Mouse (Mus musculus) lung, adult 2 months (tissue): ENCODE results near the gene Mtcl1. TPM values are rescaled to one million over a fixed set of nuclear protein-coding genes. Genes with fewer than 3 reads are reported as not detected.

Source experiments
- DNase-seq: peaks from one replicate; pipeline ENCODE4 v3.0.0; 2022
- H3K4me1 ChIP-seq: fragments of 200-500 bp; 2 replicates; pipeline ENCODE4 v1.6.1; 2011; ENCODE audit warnings: low read length; ENCODE audit not compliant: control insufficient read depth, insufficient read depth
- H3K4me3 ChIP-seq: fragments of 200-500 bp; replicated peaks from 2 replicates; pipeline ENCODE3; 2011; ENCODE audit warnings: low read depth, mild to moderate bottlenecking, control low read depth, low read length; ENCODE audit errors: extremely low read depth
- CTCF ChIP-seq: fragments of 200-500 bp; IDR thresholded peaks from 2 replicates; pipeline ENCODE4 v1.5.1; 2011; ENCODE audit warnings: mild to moderate bottlenecking, low read length, control low read depth; ENCODE audit not compliant: insufficient read depth
- POLR2A ChIP-seq: fragments of 200-500 bp; IDR thresholded peaks from 2 replicates; pipeline ENCODE4 v1.6.1; 2011; ENCODE audit warnings: low read depth, mild to moderate bottlenecking, control low read depth, low read length, borderline replicate concordance; ENCODE audit errors: extremely low read depth
- WGBS: fragments of 180-500 bp; shearing (Covaris S2); methylation state at CpG from one replicate; pipeline ENCODE4 v1.1.7; 2018; 5-methylcytosine and 5-hydroxymethylcytosine counted together
- polyA plus RNA-seq: library from polyadenylated mRNA; depleted of rRNA; stranded (reverse); fragments of >200 nt; gene quantifications from 2 replicates; pipeline ENCODE4 v1.2.3, GENCODE M21; 2012; rRNA removed

Mtcl1 gene
- polyA plus RNA-seq, 1 experiment, result 30.6 TPM

- TF ChIP-seq POLR2A, result no peak
- TF ChIP-seq CTCF, result no peak
- no peaks in the 10 kb centered on the region; the same call in 1 of the 2 replicates for H3K4me1 ChIP-seq
- no peak for DNase-seq
- no peak overlapping the region for H3K4me3 ChIP-seq
- WGBS, result 69% methylated on average over 4 of the region's 4 CpGs
Measured at GRCm38 (mm10) chr17:66301267-66301666, 148.3 kb downstream of the Mtcl1 start.

- Histone ChIP-seq H3K4me1 (no peaks in the 10 kb centered on the region; the same call in 1 of the 2 replicates), H3K4me3 (no peak overlapping the region)
- WGBS, result 93% methylated on average over 3 of the region's 3 CpGs
- no peak for DNase-seq
- TF ChIP-seq POLR2A (no peak), CTCF (no peak)
Measured at GRCm38 (mm10) chr17:66297721-66298120, 151.8 kb downstream of the Mtcl1 start.

GRCm38 (mm10) chr17:66293581-66293980 lies 156.0 kb downstream of the Mtcl1 start:
- DNase-seq, result no peak
- no peaks in the 10 kb centered on the region; the same call in 1 of the 2 replicates for H3K4me1 ChIP-seq
- H3K4me3 ChIP-seq, result no peak overlapping the region
- 90% methylated on average over 4 of the region's 4 CpGs for WGBS
- no peak for TF ChIP-seq POLR2A

DNA sequence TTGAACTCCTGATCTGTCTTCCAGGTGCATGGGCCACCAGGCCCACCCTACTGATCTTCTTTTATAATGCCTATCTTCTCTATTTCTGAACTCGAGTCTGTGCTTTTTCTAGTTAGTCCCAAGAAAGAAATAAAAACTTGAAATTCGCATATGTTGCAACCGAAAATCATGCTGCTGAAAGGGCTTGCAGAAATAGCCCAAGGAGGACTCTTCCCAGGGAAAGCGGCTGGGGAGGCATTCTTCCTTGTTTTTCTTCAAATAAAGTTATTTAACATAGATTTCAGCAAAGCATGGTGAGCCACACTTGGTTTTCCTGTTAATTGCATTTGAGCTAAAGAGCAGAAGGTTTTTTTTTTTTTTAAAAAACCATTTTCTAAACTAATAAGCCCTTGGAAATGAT lies 159.7 kb downstream of the Mtcl1 start:
- Histone ChIP-seq H3K4me3 (no peak overlapping the region), H3K4me1 (no peaks in the 10 kb centered on the region)
- TF ChIP-seq CTCF, result no peak
- no peak for TF ChIP-seq POLR2A
- 87% methylated on average over 4 of the region's 4 CpGs for WGBS
- DNase-seq, result no peak

Other genes starting within 250 kb of the Mtcl1 start
- 45.4 and 53.0 TPM in 2 replicates for gene Rab12, start 70.0 kb upstream of the Mtcl1 start, polyA plus RNA-seq
- 0.08 and 0.16 TPM in 2 replicates for gene Themis3, start 144.9 kb upstream of the Mtcl1 start, polyA plus RNA-seq